Mouse (Mus musculus): ENCODE data around the gene Papss2. TPM values are rescaled to one million over a fixed set of nuclear protein-coding genes. Genes with fewer than 3 reads are reported as not detected.

Papss2 gene
- polyA plus RNA-seq, 1 experiment from 2014 or later, result 2.3 TPM

- peaks cover 64% of the 10 kb centered on the region for H3K36me3 ChIP-seq
- ATAC-seq (ENCODE audit: low FRiP score, low read depth), result no peak
- 90% methylated on average over 3 of the region's 3 CpGs for WGBS
Measured at GRCm38 (mm10) chr19:32702191-32702590, 106.6 kb downstream of the Papss2 start.

DNA sequence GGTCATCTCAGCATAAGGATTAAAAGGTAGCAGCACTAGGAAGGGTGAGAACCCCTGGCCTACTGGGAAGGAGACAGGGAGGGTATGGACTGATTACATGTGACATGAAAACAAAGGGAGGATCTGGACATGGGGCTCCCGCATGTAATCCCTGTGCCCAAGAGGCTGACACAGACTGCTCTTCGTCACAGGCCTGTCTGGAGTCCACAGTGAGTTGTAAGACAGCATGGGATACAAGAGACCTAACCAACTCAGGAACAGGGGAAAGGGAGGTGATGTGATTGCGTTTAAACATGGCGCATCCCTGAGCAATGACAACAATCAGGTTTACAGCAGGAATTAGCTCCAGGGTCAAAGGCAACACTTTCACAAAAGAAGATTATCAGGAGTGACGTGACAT lies 113.4 kb downstream of the Papss2 start:
- H3K36me3 ChIP-seq, result peaks cover 21% of the 10 kb centered on the region
- 91% methylated on average over 5 of the region's 5 CpGs for WGBS
- H3K9me3 ChIP-seq, result no peaks in the 10 kb centered on the region
- peaks cover 5% of the 10 kb centered on the region; the same call in 1 of the 2 replicates for H3K4me1 ChIP-seq
- H3K27ac ChIP-seq, result no peak overlapping the region
- H3K4me2 ChIP-seq (replicated peaks), result no peak overlapping the region
- ATAC-seq (ENCODE audit: low FRiP score, low read depth), result no peak
- H3K9ac ChIP-seq, result no peak overlapping the region
- H3K27me3 ChIP-seq (replicated peaks), result no peaks in the 10 kb centered on the region
- H3K4me3 ChIP-seq, result no peak overlapping the region

More at GRCm38 (mm10) chr19:32702191-32702590, 106.6 kb downstream of the Papss2 start:
- no peaks in the 10 kb centered on the region for H3K9me3 ChIP-seq
- no peak overlapping the region for H3K4me3 ChIP-seq
- H3K27ac ChIP-seq, result no peak overlapping the region
- no peak overlapping the region for H3K9ac ChIP-seq
- H3K4me1 ChIP-seq, result no peaks in the 10 kb centered on the region
- no peak overlapping the region for H3K4me2 ChIP-seq (replicated peaks)
- no peaks in the 10 kb centered on the region for H3K27me3 ChIP-seq (replicated peaks)

GRCm38 (mm10) chr19:32710288-32710687 lies 114.7 kb downstream of the Papss2 start:
- Histone ChIP-seq H3K9ac (no peak overlapping the region), H3K27ac (no peak overlapping the region), H3K4me2 (replicated peaks) (0 out of 2 replicates have a peak overlapping the region, but pooled peaks have one; percentile 68), H3K27me3 (replicated peaks) (no peaks in the 10 kb centered on the region), H3K9me3 (no peaks in the 10 kb centered on the region), H3K36me3 (peaks cover 9% of the 10 kb centered on the region; the same call in 1 of the 2 replicates), H3K4me3 (no peak overlapping the region), H3K4me1 (peaks cover 5% of the 10 kb centered on the region; the same call in 1 of the 2 replicates)
- no peak for ATAC-seq (ENCODE audit: low FRiP score, low read depth)
- 82% methylated on average over 3 of the region's 3 CpGs for WGBS

DNA sequence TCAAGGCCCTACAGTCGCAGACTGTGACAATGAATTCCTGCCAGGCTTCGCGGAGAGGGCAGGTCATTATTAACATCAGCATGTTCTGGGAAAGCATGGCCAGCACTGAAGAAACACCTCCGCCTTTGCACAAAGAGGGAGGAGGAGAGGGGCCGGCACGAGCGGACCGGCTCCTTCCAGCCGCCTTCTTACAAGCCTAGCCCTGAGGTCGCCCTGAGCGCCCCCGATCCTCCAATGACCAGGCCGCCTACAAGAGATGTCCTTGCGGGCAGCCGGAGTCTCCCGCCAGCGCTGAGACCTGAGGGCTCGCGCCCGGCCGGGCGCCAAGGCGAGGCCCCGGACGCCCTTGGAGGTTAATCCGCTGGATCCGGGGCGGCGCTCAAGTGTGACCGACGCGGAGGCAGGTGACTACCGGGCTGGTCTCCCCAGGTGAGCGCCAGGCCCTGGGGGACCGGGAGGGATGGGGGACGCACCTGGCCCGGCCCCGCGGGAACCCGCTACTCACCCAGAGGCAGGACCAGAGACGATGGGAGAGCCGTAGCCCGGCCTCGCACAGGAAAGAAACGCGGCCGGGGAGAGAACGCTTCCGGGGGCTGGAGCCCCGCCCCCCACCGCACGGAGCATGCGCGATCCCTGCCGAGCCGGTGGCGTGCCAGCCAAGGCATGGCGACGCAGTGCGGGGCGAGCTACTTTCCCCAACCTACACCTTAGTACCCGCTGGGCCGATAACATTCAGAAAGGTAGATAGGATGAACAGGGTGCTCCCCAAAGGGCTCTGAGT lies 116.4 kb downstream of the Papss2 start:
- H3K4me1 ChIP-seq, result peaks cover 5% of the 10 kb centered on the region; the same call in 1 of the 2 replicates
- H3K27me3 ChIP-seq (replicated peaks), result no peaks in the 10 kb centered on the region
- peak overlapping the region; percentile 71 for H3K27ac ChIP-seq
- under 1% methylated on average over 63 of the region's 63 CpGs for WGBS
- no peaks in the 10 kb centered on the region for H3K9me3 ChIP-seq
- H3K9ac ChIP-seq, result peak overlapping the region; percentile 87
- ATAC-seq (ENCODE audit: low FRiP score, low read depth), result peak; percentile 98
- H3K36me3 ChIP-seq, result no peaks in the 10 kb centered on the region
- peak overlapping the region; percentile 68 for H3K4me2 ChIP-seq (replicated peaks)
- peak overlapping the region; percentile 78 for H3K4me3 ChIP-seq

- peak overlapping the region; percentile 78 for H3K4me3 ChIP-seq
- H3K4me1 ChIP-seq, result peaks cover 5% of the 10 kb centered on the region; the same call in 1 of the 2 replicates
- H3K9me3 ChIP-seq, result no peaks in the 10 kb centered on the region
- H3K27me3 ChIP-seq (replicated peaks), result no peaks in the 10 kb centered on the region
- peak overlapping the region; percentile 68 for H3K4me2 ChIP-seq (replicated peaks)
- H3K27ac ChIP-seq, result peak overlapping the region; percentile 71; the same call in 1 of the 2 replicates
- H3K36me3 ChIP-seq, result no peaks in the 10 kb centered on the region
- peak; percentile 93 for ATAC-seq (ENCODE audit: low FRiP score, low read depth)
- 0% methylated on average over 11 of the region's 11 CpGs for WGBS
- H3K9ac ChIP-seq, result peak overlapping the region; percentile 87
Measured at GRCm38 (mm10) chr19:32712588-32713042, 117.0 kb downstream of the Papss2 start.

DNA sequence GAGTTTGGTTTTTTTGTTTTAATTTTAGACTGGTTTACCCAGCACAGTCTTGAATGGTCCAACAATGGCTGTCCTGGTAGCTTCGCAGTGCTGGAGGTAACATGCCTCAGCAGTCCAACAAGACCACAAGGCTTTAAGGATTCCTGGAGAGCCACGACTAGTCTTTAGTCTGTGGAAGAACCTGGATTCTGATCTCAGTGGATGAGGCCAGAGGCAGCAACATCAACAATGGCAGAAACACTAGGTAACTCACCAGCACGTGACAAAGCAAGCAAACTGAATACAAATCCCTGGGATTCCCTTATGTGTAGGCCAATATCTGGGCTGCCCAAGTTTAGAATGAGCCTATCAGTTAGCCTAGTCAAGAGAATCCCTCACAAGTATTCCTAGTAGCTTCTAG lies 117.9 kb downstream of the Papss2 start:
- ATAC-seq (ENCODE audit: low FRiP score, low read depth), result no peak
- Histone ChIP-seq H3K4me3 (no peak overlapping the region), H3K27me3 (replicated peaks) (no peaks in the 10 kb centered on the region), H3K9ac (no peak overlapping the region), H3K36me3 (no peaks in the 10 kb centered on the region), H3K27ac (no peak overlapping the region), H3K9me3 (no peaks in the 10 kb centered on the region), H3K4me1 (peaks cover 5% of the 10 kb centered on the region; the same call in 1 of the 2 replicates), H3K4me2 (replicated peaks) (no peak overlapping the region)
- 82% methylated on average over 3 of the region's 3 CpGs for WGBS

GRCm38 (mm10) chr19:32715201-32715600 lies 119.6 kb downstream of the Papss2 start:
- H3K36me3 ChIP-seq, result no peaks in the 10 kb centered on the region
- no peaks in the 10 kb centered on the region for H3K9me3 ChIP-seq
- no peaks in the 10 kb centered on the region for H3K27me3 ChIP-seq (replicated peaks)
- no peak overlapping the region for H3K9ac ChIP-seq
- no peak overlapping the region for H3K4me3 ChIP-seq
- H3K4me1 ChIP-seq, result peaks cover 5% of the 10 kb centered on the region; the same call in 1 of the 2 replicates
- ATAC-seq (ENCODE audit: low FRiP score, low read depth), result no peak
- H3K27ac ChIP-seq, result no peak overlapping the region
- 11% methylated on average over 3 of the region's 3 CpGs for WGBS
- no peak overlapping the region for H3K4me2 ChIP-seq (replicated peaks)

- H3K9ac ChIP-seq, result no peak overlapping the region
- no peaks in the 10 kb centered on the region for H3K36me3 ChIP-seq
- H3K27ac ChIP-seq, result no peak overlapping the region
- no peak overlapping the region for H3K4me2 ChIP-seq (replicated peaks)
- ATAC-seq (ENCODE audit: low FRiP score, low read depth), result no peak
- no peaks in the 10 kb centered on the region for H3K9me3 ChIP-seq
- H3K4me1 ChIP-seq, result peaks cover 5% of the 10 kb centered on the region; the same call in 1 of the 2 replicates
- H3K27me3 ChIP-seq (replicated peaks), result no peaks in the 10 kb centered on the region
- H3K4me3 ChIP-seq, result no peak overlapping the region
Measured at GRCm38 (mm10) chr19:32715681-32716080, 120.1 kb downstream of the Papss2 start.

Other genes with a start within 250 kb of the Papss2 start
- 17.2 and 17.7 TPM in 2 replicates for gene Sgms1, start 206.1 kb upstream of the Papss2 start, polyA plus RNA-seq (2016; fragmentation: Nextera tagmentation; extraction: Ambion mirVana)
- 59.6 and 61.8 TPM in 2 replicates for gene Rpl9-ps6, start 129.2 kb upstream of the Papss2 start, polyA plus RNA-seq (2016; fragmentation: Nextera tagmentation; extraction: Ambion mirVana)
- 66.6 and 67.3 TPM in 2 replicates for gene Minpp1, start 110.0 kb upstream of the Papss2 start, polyA plus RNA-seq (2016; fragmentation: Nextera tagmentation; extraction: Ambion mirVana)
- 97.0 and 101 TPM in 2 replicates for gene Atad1, start 144.0 kb downstream of the Papss2 start, polyA plus RNA-seq (2016; fragmentation: Nextera tagmentation; extraction: Ambion mirVana)
- gene Pten, start 161.7 kb downstream of the Papss2 start, polyA plus RNA-seq (2016; fragmentation: Nextera tagmentation; extraction: Ambion mirVana), result 11.7 and 12.2 TPM in 2 replicates